Mouse (Mus musculus) thymus, adult 2 months (tissue): ENCODE measurements around the gene Evi2a.

Experiments used
- CTCF ChIP-seq: fragments of 200-500 bp; IDR thresholded peaks from 2 replicates; pipeline ENCODE4 v1.5.1; 2012; ENCODE audit warnings: mild to moderate bottlenecking, control low read depth, low read length, moderate library complexity, borderline replicate concordance; ENCODE audit not compliant: control insufficient read depth, poor library complexity, insufficient read depth; ENCODE audit errors: extremely low read depth
- POLR2A ChIP-seq: fragments of 200-500 bp; IDR thresholded peaks from 2 replicates; pipeline ENCODE4 v1.6.1; 2012; ENCODE audit warnings: mild to moderate bottlenecking, low read length, control low read depth, moderate library complexity; ENCODE audit not compliant: control insufficient read depth, poor library complexity, insufficient read depth; ENCODE audit errors: extremely low read depth

DNA sequence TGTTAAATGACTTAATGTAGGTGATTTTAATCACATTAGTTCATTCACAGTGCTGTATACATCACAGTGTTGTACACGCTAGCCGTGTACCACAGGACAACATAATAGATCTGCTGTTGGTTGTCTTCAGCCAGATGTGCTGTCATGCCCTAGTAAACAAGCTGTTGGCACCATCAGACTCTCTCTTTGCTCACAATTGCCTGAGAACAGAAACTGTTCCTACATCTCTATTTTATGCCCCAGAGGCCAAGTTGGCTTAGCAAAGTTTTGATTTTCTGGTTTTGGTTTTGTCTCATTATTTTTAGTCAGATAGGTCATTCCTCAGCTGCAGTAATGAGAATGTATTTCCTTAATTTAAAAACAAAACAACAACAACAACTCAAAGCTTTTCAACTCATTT lies 673 bp downstream of the Evi2a start:
- no peak for TF ChIP-seq CTCF
- TF ChIP-seq POLR2A, result no peak
